In the genomic region with DNA sequence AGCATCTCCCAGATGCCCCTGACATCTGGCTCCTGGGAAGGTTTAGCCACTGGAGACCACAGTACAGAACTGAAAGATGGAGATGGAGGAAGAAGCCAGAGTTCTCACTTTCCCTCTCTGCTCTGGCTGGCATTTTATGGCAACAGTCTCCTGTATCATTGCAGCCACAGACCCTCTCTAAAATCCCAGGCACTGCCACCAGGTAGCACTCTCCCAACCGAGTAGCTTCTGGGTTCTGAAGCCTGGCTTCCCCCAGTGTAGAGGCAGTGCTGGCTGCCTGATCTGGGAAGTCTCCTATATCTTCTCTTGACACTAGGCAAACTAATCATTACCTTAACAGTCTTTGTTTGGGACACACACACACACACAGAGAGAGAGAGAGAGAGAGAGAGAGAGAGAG, we compare ENCODE assay signal across 19 mouse cellular contexts.
"Had no signal": no experiment of that assay in that cellular context is flagged by ENCODE, and none has a peak within 500 bp of the region (broad histone marks: within the 10 kb centered on the region; RNA-seq: fewer than 3 reads in every experiment).

No protein-coding gene starts in this region.

- H3K27me3 ChIP-seq: liver, embryonic 12.5 days; midbrain, embryonic 12.5 days; neural tube, embryonic 13.5 days; neural tube, embryonic 15.5 days; stomach, embryonic 15.5 days had no signal

- ATAC-seq: liver, embryonic 12.5 days; midbrain, embryonic 16.5 days had no signal

- H3K4me3 ChIP-seq: liver, embryonic 12.5 days; midbrain, embryonic 10.5 days; midbrain, embryonic 12.5 days; myocyte; neural tube, embryonic 13.5 days; neural tube, embryonic 15.5 days; stomach, embryonic 15.5 days had no signal

- H3K27ac ChIP-seq: liver, embryonic 12.5 days; liver, embryonic 14.5 days; midbrain, embryonic 10.5 days; midbrain, embryonic 12.5 days; neural tube, embryonic 13.5 days; neural tube, embryonic 15.5 days; stomach, embryonic 15.5 days; stomach, postnatal 0 days had no signal

- H3K4me2 ChIP-seq: liver, embryonic 12.5 days; lung, embryonic 14.5 days; midbrain, embryonic 12.5 days; neural tube, embryonic 13.5 days; neural tube, embryonic 15.5 days; stomach, embryonic 15.5 days had no signal

- DNase-seq: lung, adult 18-20 months; lung, embryonic 14.5 days; lung, postnatal 10 days; lung, postnatal 4 days; midbrain, embryonic 14.5 days; retina, postnatal 1 day; right cerebral cortex, adult 18-20 months; right cerebral cortex, postnatal 25 days; right cerebral cortex, postnatal 4 days had no signal

- H3K36me3 ChIP-seq: liver, embryonic 12.5 days; midbrain, embryonic 10.5 days; midbrain, embryonic 12.5 days; neural tube, embryonic 13.5 days; neural tube, embryonic 15.5 days; stomach, embryonic 15.5 days had no signal

- H3K9ac ChIP-seq: liver, embryonic 12.5 days; liver, embryonic 14.5 days; lung, embryonic 14.5 days; midbrain, embryonic 12.5 days; neural tube, embryonic 13.5 days; neural tube, embryonic 15.5 days; stomach, embryonic 15.5 days had no signal

- H3K9me3 ChIP-seq: liver, embryonic 12.5 days; midbrain, embryonic 10.5 days; midbrain, embryonic 12.5 days; neural tube, embryonic 13.5 days; neural tube, embryonic 15.5 days; stomach, embryonic 15.5 days had no signal

- H3K4me1 ChIP-seq: liver, embryonic 12.5 days; neural tube, embryonic 13.5 days; stomach, embryonic 15.5 days had no signal
